Mouse (Mus musculus): ENCODE data around the gene Mrps34. TPM values are rescaled to one million over a fixed set of nuclear protein-coding genes. Genes with fewer than 3 reads are reported as not detected.
A peak's percentile ranks its signal among the peaks of the same experiment; 100 is the strongest.

Mrps34 gene
- 10 to 100 TPM in 5 of 26 experiments, 1 to 10 TPM in 21; 1.3 to 15.7 (median 4.7) TPM for total RNA-seq (2018; cell fraction: chromatin; rRNA removed)
- 10 to 100 TPM; 23.6 to 46.7 (median 35.7) TPM for total RNA-seq (2018; cell fraction: cytosol; rRNA removed)
- 10 to 100 TPM in 11 of 26 experiments, 1 to 10 TPM in 15; 2.8 to 23.1 (median 9.5) TPM for total RNA-seq (2018; cell fraction: nucleus; rRNA removed)
- polyA plus RNA-seq (2018) = 22.2 to 58.4 TPM (median 43.9 TPM) in 3 replicates

DNA sequence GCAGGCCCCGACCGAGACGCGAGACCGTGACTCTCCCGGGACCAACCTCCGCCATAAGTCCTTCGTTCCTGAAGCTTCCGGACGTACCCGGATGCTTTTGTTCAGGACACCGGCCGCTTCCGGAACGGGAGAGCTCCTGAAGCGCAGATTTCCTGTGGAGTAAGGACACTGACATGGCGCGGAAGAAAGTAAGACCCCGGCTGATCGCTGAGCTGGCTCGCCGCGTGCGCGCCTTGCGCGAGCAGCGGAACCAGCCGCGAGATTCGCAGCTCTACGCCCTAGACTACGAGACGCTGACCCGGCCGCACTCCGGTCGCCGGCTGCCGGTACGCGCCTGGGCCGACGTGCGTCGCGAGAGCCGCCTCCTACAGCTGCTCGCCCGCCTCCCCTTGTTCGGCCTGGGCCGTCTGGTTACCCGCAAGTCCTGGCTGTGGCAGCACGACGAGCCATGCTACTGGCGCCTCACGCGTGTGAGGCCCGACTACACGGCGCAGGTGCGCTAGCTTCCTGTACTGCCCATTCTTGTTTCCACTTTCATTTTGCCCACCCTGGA lies at the start of gene Mrps34, which contains the start of gene Eme2:
Gene Mrps34, plus strand, starts transcription at position 122 of the 553 bp plus-strand sequence.
Gene Eme2, minus strand, starts transcription at position 93 of the 553 bp plus-strand sequence.
- Histone ChIP-seq H3K27ac (peak within 1 kb of the TSS; percentile 38), H3K36me3 (ENCODE audit: inconsistent target) (peaks cover 54% of the 10 kb centered on the region), H3K79me2 (ENCODE audit: inconsistent target) (peaks cover 22% of the 10 kb centered on the region; the same call in 1 of the 2 replicates), H3K4me3 (ENCODE audit: inconsistent target) (peak within 1 kb of the TSS; percentile 88)
- WGBS (ENCODE audit: missing documents) = under 1% methylated on average over 61 of the region's 62 CpGs

DNA sequence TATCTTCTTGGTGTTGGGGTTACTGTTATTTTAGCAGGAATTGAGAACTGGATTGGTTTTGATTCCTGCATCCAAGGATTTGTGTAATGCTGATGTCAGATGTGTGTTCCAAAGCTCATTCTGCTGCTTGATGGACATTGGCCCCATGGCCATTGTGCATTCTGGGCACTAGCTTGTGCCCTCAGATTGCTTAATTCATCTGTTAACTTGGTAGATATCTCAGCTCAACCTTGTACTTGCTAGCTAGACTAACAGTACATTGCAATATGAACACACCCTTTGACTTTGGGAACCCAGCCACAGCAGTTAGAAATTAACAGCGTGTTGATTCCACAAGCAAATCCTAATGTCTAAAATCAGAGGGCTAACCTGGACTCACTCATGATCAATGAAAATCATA lies 47.5 kb upstream of the Mrps34 start:
- Histone ChIP-seq H3K36me3 (ENCODE audit: inconsistent target) (no peaks in the 10 kb centered on the region), H3K79me2 (ENCODE audit: inconsistent target) (peaks cover 10% of the 10 kb centered on the region; the same call in 1 of the 2 replicates), H3K4me3 (ENCODE audit: inconsistent target) (no peak overlapping the region), H3K27ac (no peak overlapping the region)
- WGBS (ENCODE audit: missing documents) = 100% methylated on average over 1 of the region's 1 CpGs

DNA sequence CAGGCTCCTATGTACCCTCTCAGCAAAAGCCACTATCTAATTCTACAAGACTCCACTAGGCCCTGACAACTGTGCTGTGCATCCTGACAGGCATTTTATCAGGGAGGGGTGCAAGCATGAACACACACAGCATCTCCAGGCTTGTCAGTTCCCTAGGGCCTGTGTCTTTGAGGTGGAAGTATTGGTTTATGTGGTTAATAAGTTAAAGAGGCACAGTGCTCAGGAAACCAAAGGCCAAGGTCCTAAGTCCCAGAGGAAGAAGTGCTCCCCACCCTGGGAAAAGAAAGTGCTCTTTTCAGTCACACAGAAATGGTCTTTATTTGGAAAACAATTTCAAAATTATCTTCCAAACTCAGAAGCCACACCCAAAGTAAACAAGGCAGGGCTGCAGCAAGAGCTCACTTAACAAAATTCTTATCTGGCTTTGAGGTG lies 46.3 kb upstream of the Mrps34 start:
- Histone ChIP-seq H3K27ac (peak overlapping the region; percentile 80), H3K36me3 (ENCODE audit: inconsistent target) (peaks cover 8% of the 10 kb centered on the region), H3K4me3 (ENCODE audit: inconsistent target) (peak overlapping the region; percentile 90), H3K79me2 (ENCODE audit: inconsistent target) (peaks cover 10% of the 10 kb centered on the region; the same call in 1 of the 2 replicates)

DNA sequence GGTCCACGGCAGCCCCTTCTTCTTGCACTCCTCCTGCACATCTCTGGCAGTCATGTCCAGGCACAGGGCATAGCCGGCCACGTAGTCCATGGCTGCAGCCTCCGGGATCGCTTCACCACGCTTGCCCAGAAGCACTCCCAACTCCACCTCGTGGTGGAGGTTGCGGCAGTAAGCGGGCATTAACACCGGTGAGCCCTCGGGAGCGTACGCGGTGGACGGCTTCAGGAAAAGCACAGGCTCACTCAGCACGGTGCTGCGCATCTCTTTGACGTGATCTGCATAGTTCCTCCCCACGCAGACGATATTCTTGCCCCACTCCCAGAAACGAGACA lies 45.2 kb upstream of the Mrps34 start:
- peak overlapping the region; percentile 80 for H3K27ac ChIP-seq
- peak overlapping the region; percentile 90 for H3K4me3 ChIP-seq (ENCODE audit: inconsistent target)
- peaks cover 10% of the 10 kb centered on the region; the same call in 1 of the 2 replicates for H3K79me2 ChIP-seq (ENCODE audit: inconsistent target)
- peaks cover 13% of the 10 kb centered on the region for H3K36me3 ChIP-seq (ENCODE audit: inconsistent target)
- 0% methylated on average over 21 of the region's 21 CpGs for WGBS (ENCODE audit: missing documents)

DNA sequence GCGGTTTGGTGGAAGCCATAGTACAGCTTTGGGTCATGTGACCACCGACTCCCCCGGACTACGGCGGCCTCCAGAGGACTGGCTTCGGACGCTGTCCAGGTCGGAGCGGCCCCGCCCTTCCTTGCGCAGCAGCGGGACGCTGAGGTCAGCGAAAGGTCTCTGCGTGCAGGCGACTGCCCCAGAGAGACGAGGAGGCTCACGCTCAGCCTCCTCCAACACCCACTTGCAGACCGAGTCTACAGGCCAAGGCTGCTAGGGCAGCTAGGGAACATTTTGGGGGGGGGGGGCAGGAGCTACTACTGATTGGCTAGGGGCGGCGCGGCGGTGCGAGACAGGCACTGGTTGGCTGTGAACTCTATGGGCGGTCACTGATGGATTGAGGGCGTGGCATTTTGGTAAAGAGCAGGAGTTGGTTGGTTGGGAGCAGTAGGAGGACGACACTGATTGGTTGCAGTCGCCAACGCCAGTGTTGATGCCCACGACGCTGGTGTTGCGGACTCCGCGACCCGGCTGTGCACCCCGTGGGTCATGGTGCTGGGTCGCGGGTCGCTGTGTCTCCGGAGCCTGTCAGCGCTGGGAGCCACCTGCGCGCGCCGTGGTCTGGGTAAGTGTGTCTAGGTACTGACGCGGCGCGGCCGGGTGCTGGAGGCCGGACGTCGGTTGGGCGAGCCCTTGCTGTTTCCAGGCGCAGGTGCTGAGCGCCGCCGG lies 44.7 kb upstream of the Mrps34 start, which contains the start of gene Fahd1:
Gene Fahd1, minus strand, starts transcription at position 300 of the 708 bp plus-strand sequence.
- Histone ChIP-seq H3K79me2 (ENCODE audit: inconsistent target) (peaks cover 10% of the 10 kb centered on the region; the same call in 1 of the 2 replicates), H3K4me3 (ENCODE audit: inconsistent target) (peak within 1 kb of the TSS; percentile 90), H3K27ac (peak within 1 kb of the TSS; percentile 80), H3K36me3 (ENCODE audit: inconsistent target) (peaks cover 17% of the 10 kb centered on the region)
- WGBS (ENCODE audit: missing documents) = under 1% methylated on average over 51 of the region's 58 CpGs

DNA sequence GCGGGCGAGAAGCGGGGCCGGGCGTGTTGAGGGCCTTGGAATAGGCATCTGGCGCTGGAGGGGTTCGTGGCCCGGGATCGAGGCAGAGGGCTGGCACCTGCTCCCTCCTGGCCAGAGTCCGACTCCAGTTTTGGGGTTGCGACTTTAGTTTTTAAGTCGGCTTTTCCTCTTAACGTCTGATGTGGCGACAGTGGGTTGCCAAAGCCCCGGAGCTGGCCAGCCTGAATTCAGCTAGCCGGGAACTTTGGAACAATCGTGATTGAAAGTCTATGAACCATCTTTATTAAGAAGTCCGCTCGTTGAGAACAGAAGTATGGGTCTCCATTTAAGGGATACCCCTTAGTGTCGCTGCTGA lies 44.2 kb upstream of the Mrps34 start:
- Histone ChIP-seq H3K79me2 (ENCODE audit: inconsistent target) (peaks cover 10% of the 10 kb centered on the region; the same call in 1 of the 2 replicates), H3K27ac (peak overlapping the region; percentile 15; the same call in 1 of the 2 replicates), H3K36me3 (ENCODE audit: inconsistent target) (peaks cover 17% of the 10 kb centered on the region), H3K4me3 (ENCODE audit: inconsistent target) (peak overlapping the region; percentile 90)
- WGBS (ENCODE audit: missing documents) = under 1% methylated on average over 20 of the region's 20 CpGs

DNA sequence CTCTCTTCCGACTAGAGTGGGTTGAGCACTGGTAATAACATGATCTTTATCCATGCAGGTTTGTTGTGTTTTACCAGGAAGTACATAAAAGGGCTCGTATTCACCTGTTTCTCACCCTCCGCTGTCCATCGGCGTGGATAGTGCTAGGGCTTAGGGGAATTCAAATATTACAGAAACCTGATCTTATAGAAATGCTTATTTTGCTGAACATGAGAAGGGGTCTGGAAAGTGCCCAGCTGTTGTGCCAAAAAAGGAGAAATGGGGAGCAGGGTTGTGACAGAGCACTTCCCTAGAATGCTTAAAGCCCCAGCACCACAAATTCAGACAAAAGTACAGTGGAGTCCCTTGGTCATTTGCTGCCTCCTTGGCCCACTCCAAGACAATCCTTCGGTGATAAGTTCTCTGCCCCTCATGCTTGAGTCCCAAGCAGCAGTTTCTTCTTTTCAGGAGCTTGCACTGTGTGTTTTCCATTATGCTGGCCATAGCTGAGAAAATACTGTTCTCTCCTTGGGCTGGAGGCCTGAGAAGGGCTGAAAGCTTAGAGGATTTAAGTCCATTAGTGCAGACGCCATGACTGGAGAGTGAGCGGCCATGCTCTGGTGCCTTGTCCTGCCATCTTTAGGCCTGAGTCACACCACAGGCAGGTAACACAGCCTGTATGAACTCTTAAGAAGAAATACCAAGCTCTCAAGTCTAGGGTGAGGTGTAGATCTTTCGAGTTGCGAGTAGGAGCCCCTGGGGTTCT lies 43.4 kb upstream of the Mrps34 start:
- peak overlapping the region; percentile 15; the same call in 1 of the 2 replicates for H3K27ac ChIP-seq

DNA sequence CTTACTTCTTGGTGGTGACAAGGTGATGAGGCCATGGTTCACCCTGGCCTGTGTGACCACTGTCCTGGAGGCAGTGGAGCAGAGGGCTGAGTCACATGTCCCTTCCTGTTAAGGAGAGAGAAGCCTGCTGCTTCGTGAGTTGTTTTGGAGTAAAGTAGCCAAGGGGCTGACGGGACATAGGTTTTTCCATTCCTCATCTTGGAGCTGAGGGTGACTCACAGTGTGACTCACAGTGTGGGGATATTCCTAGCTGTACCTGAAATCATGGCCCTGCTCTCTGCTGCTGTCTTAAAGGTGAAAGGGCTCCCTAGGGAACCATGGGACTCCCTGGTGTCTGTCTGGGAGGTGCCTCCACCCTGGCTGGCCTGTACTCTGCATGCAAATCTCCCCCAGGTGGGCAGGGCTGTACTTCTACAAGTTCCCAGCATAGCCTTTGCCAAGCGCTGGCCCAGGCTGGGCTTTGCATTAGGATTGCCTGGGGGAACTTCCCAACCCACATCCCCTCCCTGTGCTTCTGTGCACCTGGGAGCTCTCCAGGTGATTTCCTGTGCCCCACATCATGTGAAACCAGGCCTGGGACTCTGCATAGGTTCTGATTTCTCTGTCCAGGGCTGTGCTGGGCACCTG lies 39.0 kb upstream of the Mrps34 start:
- no peaks in the 10 kb centered on the region; the same call in 1 of the 2 replicates for H3K79me2 ChIP-seq (ENCODE audit: inconsistent target)
- H3K27ac ChIP-seq = no peak overlapping the region
- 95% methylated on average over 3 of the region's 3 CpGs for WGBS (ENCODE audit: missing documents)
- H3K4me3 ChIP-seq (ENCODE audit: inconsistent target) = no peak overlapping the region
- peaks cover 51% of the 10 kb centered on the region for H3K36me3 ChIP-seq (ENCODE audit: inconsistent target)

More for the DNA sequence above, 43.4 kb upstream of the Mrps34 start:
- Histone ChIP-seq H3K36me3 (ENCODE audit: inconsistent target) (peaks cover 23% of the 10 kb centered on the region), H3K79me2 (ENCODE audit: inconsistent target) (peaks cover 10% of the 10 kb centered on the region; the same call in 1 of the 2 replicates), H3K4me3 (ENCODE audit: inconsistent target) (peak overlapping the region; percentile 90)
- 74% methylated on average over 10 of the region's 10 CpGs for WGBS (ENCODE audit: missing documents)

DNA sequence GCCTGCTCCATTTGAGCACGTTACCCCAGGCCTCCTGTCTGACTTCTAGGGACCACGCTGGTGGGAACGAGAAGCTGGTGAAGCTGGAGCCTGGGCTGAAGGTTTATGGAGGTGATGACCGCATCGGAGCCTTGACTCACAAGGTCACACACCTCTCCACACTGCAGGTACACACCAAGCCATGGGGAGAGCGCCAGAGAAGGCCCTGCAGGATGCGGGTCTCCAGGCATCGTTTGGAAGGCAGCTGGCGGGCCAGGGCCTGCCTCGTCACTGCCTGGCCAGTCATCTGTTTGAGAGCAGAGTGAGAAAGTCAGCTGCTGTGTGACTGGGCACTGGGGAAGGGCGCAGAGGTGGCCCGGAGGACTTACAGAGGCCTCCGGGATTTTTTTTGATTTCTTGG lies 38.3 kb upstream of the Mrps34 start:
- Histone ChIP-seq H3K79me2 (ENCODE audit: inconsistent target) (no peaks in the 10 kb centered on the region; the same call in 1 of the 2 replicates), H3K36me3 (ENCODE audit: inconsistent target) (peaks cover 58% of the 10 kb centered on the region), H3K27ac (no peak overlapping the region), H3K4me3 (ENCODE audit: inconsistent target) (no peak overlapping the region)
- WGBS (ENCODE audit: missing documents) = over 99% methylated on average over 13 of the region's 13 CpGs

DNA sequence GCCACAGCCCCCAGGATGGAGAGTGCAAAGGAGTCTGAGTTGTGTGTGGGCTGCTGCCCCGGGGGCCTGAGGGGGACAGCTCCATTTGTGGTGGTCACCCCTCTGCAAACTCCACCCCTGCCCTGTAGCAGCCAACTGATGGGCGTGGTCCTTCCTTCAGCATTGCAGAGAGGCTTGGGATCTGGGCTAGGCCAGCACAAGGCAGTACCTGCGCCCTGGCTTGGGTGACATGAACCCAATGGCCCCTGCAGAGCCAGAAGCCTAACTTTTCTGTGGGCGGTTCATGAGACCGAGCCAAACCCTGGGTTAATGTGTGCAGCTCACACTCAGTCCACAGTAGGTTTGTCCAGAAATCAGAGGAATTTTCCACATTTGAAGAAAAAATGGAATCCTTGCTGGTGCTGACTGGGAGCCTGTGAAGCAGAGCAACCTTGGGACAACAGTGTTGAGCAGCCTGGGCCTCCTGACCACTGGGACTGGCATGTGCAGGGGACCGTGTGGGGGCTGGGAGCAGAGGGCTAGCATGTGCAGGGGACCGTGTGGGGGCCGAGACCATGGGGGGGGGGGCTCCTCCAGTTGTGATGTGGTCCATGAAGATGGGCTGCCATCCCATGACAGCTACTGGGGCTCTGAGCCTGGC lies 37.0 kb upstream of the Mrps34 start:
- Histone ChIP-seq H3K79me2 (ENCODE audit: inconsistent target) (no peaks in the 10 kb centered on the region), H3K4me3 (ENCODE audit: inconsistent target) (no peak overlapping the region), H3K27ac (no peak overlapping the region), H3K36me3 (ENCODE audit: inconsistent target) (peaks cover 70% of the 10 kb centered on the region)
- 93% methylated on average over 8 of the region's 8 CpGs for whole genome bisulfite sequencing (ENCODE audit: missing documents)

DNA sequence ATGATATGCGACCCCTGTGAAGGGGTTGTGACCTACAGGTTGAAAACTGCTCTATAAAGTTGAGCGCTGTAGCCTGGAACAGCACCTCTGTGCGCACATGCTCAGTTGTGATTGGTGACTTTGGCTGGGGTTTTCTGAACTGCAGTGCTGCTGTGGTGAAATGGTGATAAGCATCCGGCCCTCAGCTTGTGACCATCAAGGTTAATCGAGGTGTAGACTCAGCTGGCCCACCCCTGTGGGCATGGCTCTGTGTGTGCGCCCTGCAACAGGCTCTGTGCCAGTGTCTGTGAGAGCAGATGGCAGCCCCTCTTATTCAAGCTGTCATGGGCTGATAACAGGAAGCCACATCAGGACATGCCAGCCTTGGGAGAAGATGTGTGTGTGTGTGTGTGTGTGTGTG lies 35.9 kb upstream of the Mrps34 start:
- peaks cover 68% of the 10 kb centered on the region for H3K36me3 ChIP-seq (ENCODE audit: inconsistent target)
- 94% methylated on average over 6 of the region's 6 CpGs for WGBS (ENCODE audit: missing documents)
- H3K27ac ChIP-seq = no peak overlapping the region
- H3K79me2 ChIP-seq (ENCODE audit: inconsistent target) = no peaks in the 10 kb centered on the region
- H3K4me3 ChIP-seq (ENCODE audit: inconsistent target) = no peak overlapping the region

DNA sequence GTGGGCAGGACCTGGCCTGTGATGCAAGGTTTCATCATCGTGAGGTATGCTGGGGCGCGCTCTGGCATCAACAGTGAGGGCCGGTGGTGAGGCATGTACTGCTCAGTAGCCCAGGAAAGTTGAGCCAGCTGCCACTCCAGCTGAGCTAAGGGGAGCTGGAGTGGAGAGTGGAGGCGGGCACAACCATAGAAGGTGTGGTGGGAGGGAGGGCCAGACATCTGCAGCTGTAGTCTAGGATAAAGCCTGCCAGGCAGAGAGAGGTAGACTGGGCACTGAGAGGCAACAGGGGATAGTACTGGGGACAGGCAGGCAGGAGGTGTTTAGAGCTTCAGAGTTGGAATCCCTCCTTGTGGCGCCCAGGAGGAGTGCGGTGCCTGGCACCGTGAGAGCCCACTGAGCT lies 34.8 kb upstream of the Mrps34 start:
- 96% methylated on average over 8 of the region's 8 CpGs for WGBS (ENCODE audit: missing documents)
- H3K4me3 ChIP-seq (ENCODE audit: inconsistent target) = no peak overlapping the region
- H3K27ac ChIP-seq = no peak overlapping the region
- H3K79me2 ChIP-seq (ENCODE audit: inconsistent target) = no peaks in the 10 kb centered on the region
- peaks cover 68% of the 10 kb centered on the region for H3K36me3 ChIP-seq (ENCODE audit: inconsistent target)

DNA sequence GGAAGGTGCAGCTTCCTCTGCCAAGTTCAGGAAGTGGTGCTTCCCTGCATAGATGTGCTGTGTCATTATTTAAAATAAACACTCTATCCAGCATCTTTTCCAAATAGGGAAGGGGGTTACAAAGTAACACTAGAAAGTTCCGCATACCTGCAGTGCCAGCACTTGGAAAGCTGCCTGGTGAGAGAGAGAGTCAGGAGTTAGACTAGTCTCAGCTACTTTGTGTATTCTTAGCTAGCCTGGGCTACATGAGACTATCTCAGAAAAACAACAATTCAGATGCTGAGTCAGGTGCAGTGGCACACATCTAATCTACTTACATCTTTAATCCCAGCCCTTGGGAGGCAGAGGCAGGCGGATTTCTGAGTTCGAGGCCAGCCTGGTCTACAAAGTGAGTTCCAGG lies 33.1 kb upstream of the Mrps34 start:
- H3K4me3 ChIP-seq (ENCODE audit: inconsistent target) = no peak overlapping the region
- 100% methylated on average over 3 of the region's 3 CpGs for WGBS (ENCODE audit: missing documents)
- no peak overlapping the region for H3K27ac ChIP-seq
- H3K36me3 ChIP-seq (ENCODE audit: inconsistent target) = peaks cover 71% of the 10 kb centered on the region
- H3K79me2 ChIP-seq (ENCODE audit: inconsistent target) = no peaks in the 10 kb centered on the region

DNA sequence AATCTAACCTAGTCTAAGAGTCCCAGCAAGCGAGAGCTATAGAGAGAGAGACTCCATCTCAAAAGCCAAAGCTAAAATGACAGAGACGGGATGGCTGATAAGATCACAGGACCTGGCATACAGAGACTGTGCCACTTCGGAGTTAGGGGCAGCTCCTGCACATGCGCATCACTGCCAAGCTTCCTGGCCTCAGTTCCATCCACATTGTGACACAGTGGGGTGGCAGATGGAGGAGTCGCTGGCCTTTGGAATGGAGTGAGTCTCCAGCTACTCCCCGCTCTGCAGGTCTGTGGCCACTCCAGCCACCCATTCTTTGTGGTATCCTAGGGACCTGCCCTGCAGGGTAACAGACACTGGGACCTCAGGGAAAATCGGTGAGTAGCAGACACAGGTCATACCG lies 29.1 kb upstream of the Mrps34 start, which contains the start of gene Igfals:
Gene Igfals, plus strand, starts transcription at position 222 of the 400 bp plus-strand sequence.
- 96% methylated on average over 8 of the region's 8 CpGs for WGBS (ENCODE audit: missing documents)
- Histone ChIP-seq H3K36me3 (ENCODE audit: inconsistent target) (peaks cover 47% of the 10 kb centered on the region), H3K4me3 (ENCODE audit: inconsistent target) (no peak within 1 kb of the TSS), H3K27ac (no peak within 1 kb of the TSS), H3K79me2 (ENCODE audit: inconsistent target) (no peaks in the 10 kb centered on the region)

Measured in macrophage (primary cell).